Mouse (Mus musculus) left cerebral cortex, postnatal 10 days (tissue): ENCODE measurements around the gene Dlg2. TPM values are rescaled to one million over a fixed set of nuclear protein-coding genes. Genes with fewer than 3 reads are reported as not detected.

Source experiments
- DNase-seq, 2 experiments: peaks; one replicate each; pipeline ENCODE4 v3.0.0; 2021 to 2022; ENCODE audit warnings: low spot score in 2 of 2, mixed read lengths in 1 of 2; ENCODE audit errors: extremely low spot score in 1 of 2
- intact Hi-C: fragments of 180-260 bp; cut with DNase I; formaldehyde crosslinking; loops from one replicate; pipeline ENCODE4 v1.15.1; 2025
- total RNA-seq, 2 experiments: library from RNA; stranded (reverse); gene quantifications; 2 replicates each; pipeline ENCODE4 v1.2.3; 2021

The Dlg2 gene
- total RNA-seq, 2 experiments from 2014 or later: 426 to 445 TPM

- DNase-seq: no peak
- intact Hi-C loops: no loop called here
Measured at GRCm38 (mm10) chr7:92140051-92140817, 1663.8 kb downstream of the Dlg2 start.

- intact Hi-C loops: no loop called here
- DNase-seq: no peak
Measured at GRCm38 (mm10) chr7:92147499-92147898, 1671.0 kb downstream of the Dlg2 start.

GRCm38 (mm10) chr7:92150768-92151167, 1674.3 kb downstream of the Dlg2 start:
- DNase-seq: no peak

GRCm38 (mm10) chr7:92154603-92155002, 1678.1 kb downstream of the Dlg2 start:
- DNase-seq: no peak
- intact Hi-C loops: no loop called here

More at GRCm38 (mm10) chr7:92150768-92151167, 1674.3 kb downstream of the Dlg2 start:
- intact Hi-C loops: no loop called here

- DNase-seq: no peak
- intact Hi-C loops: no loop called here
Measured at GRCm38 (mm10) chr7:92163150-92163549, 1686.7 kb downstream of the Dlg2 start.

GRCm38 (mm10) chr7:92164316-92164715, 1687.8 kb downstream of the Dlg2 start:
- DNase-seq: no peak
- intact Hi-C loops: no loop called here

GRCm38 (mm10) chr7:92164875-92165518, 1688.5 kb downstream of the Dlg2 start:
- DNase-seq: no peak

GRCm38 (mm10) chr7:92180029-92180428, 1703.6 kb downstream of the Dlg2 start:
- no peak for DNase-seq
- intact Hi-C loops: no loop called here

More at GRCm38 (mm10) chr7:92164875-92165518, 1688.5 kb downstream of the Dlg2 start:
- intact Hi-C loops: no loop called here

- intact Hi-C loops: no loop called here
- peak in 1 of 2 experiments; percentile 25 for DNase-seq
Measured at GRCm38 (mm10) chr7:92180591-92181587, 1704.4 kb downstream of the Dlg2 start.

GRCm38 (mm10) chr7:92181959-92182612, 1705.6 kb downstream of the Dlg2 start:
- intact Hi-C loops: no loop called here
- DNase-seq: no peak

GRCm38 (mm10) chr7:92184371-92185059, 1708.0 kb downstream of the Dlg2 start:
- DNase-seq: no peak
- intact Hi-C loops: no loop called here

- intact Hi-C loops: no loop called here
- DNase-seq: no peak
Measured at GRCm38 (mm10) chr7:92186341-92186740, 1709.9 kb downstream of the Dlg2 start.

GRCm38 (mm10) chr7:92189149-92189548, 1712.7 kb downstream of the Dlg2 start:
- DNase-seq: no peak
- intact Hi-C loops: no loop called here

GRCm38 (mm10) chr7:92196004-92196403, 1719.5 kb downstream of the Dlg2 start:
- no peak for DNase-seq
- intact Hi-C loops: no loop called here

GRCm38 (mm10) chr7:92197621-92198020, 1721.1 kb downstream of the Dlg2 start:
- intact Hi-C loops: no loop called here
- no peak for DNase-seq

GRCm38 (mm10) chr7:92199131-92199530, 1722.7 kb downstream of the Dlg2 start:
- intact Hi-C loops: no loop called here
- no peak for DNase-seq

GRCm38 (mm10) chr7:92210701-92211100, 1734.2 kb downstream of the Dlg2 start:
- no peak for DNase-seq
- intact Hi-C loops: no loop called here

- no peak for DNase-seq
- intact Hi-C loops: no loop called here
Measured at GRCm38 (mm10) chr7:92213751-92214150, 1737.3 kb downstream of the Dlg2 start.
